Mouse (Mus musculus) MEL (cell line): ENCODE measurements around the gene Arid1b. TPM values are rescaled to one million over a fixed set of nuclear protein-coding genes. Genes with fewer than 3 reads are reported as not detected.

Experiments used
- DNase-seq: peaks from one replicate; pipeline ENCODE4 v3.0.0; 2011; ENCODE audit warnings: low read depth, low spot score
- H3K27ac ChIP-seq: 2 replicates; pipeline ENCODE4 v1.5.1; 2012; ENCODE audit warnings: low read depth, mild to moderate bottlenecking, control low read depth, low read length, moderate library complexity; ENCODE audit not compliant: control insufficient read depth
- H3K27me3 ChIP-seq, 2 experiments: fragments of 150-350 bp in 1 of 2; sonication (generic) in 1 of 2; 2 replicates each; pipeline ENCODE4 v1.6.1; 2012; ENCODE audit warnings: low read length in 2 of 2, mild to moderate bottlenecking in 2 of 2, improper control_type of control experiment in 1 of 2, moderate library complexity in 1 of 2; ENCODE audit not compliant: insufficient read depth in 2 of 2, control insufficient read depth in 1 of 2
- H3K36me3 ChIP-seq, 2 experiments: 2 replicates each; pipeline ENCODE4 v1.6.1; 2012 to 2014; ENCODE audit warnings: low read length in 2 of 2, improper control_type of control experiment in 1 of 2, inconsistent platforms in 1 of 2, mild to moderate bottlenecking in 1 of 2; ENCODE audit not compliant: insufficient read depth in 2 of 2, control insufficient read depth in 1 of 2
- H3K4me1 ChIP-seq, 2 experiments: fragments of 150-350 bp in 1 of 2; sonication (generic) in 1 of 2; 2 replicates each; pipeline ENCODE4 v1.6.1; 2012; ENCODE audit warnings: low read length in 2 of 2, improper control_type of control experiment in 1 of 2, mild to moderate bottlenecking in 1 of 2; ENCODE audit not compliant: insufficient read depth in 2 of 2, control insufficient read depth in 1 of 2
- H3K4me3 ChIP-seq, 2 experiments: fragments of 150-350 bp in 1 of 2; sonication (generic) in 1 of 2; 2 replicates each; pipeline ENCODE4 v1.5.1; 2012; ENCODE audit warnings: low read depth in 2 of 2, low read length in 2 of 2, mild to moderate bottlenecking in 2 of 2, moderate library complexity in 2 of 2, control low read depth in 1 of 2, improper control_type of control experiment in 1 of 2; ENCODE audit not compliant: control insufficient read depth in 1 of 2, insufficient read depth in 1 of 2
- H3K79me2 ChIP-seq: 2 replicates; pipeline ENCODE4 v1.6.1; 2012; ENCODE audit warnings: mild to moderate bottlenecking, low read length, moderate library complexity; ENCODE audit not compliant: control insufficient read depth, poor library complexity, insufficient read depth
- H3K9ac ChIP-seq: 2 replicates; pipeline ENCODE4 v1.6.1; 2012; ENCODE audit warnings: low read depth, mild to moderate bottlenecking, control low read depth, low read length, moderate library complexity; ENCODE audit not compliant: control insufficient read depth, poor library complexity, severe bottlenecking
- H3K9me3 ChIP-seq: fragments of 150-350 bp; sonication (generic); replicated peaks from 2 replicates; pipeline ENCODE4 v1.6.1; 2012; ENCODE audit warnings: mild to moderate bottlenecking, low read length, improper control_type of control experiment, moderate library complexity; ENCODE audit not compliant: insufficient read depth
- CHD1 ChIP-seq: IDR thresholded peaks from 2 replicates; pipeline ENCODE4 v1.6.1; 2012; ENCODE audit warnings: low read depth, mild to moderate bottlenecking, inconsistent platforms, low read length, improper control_type of control experiment
- ETS1 ChIP-seq: IDR thresholded peaks from 2 replicates; pipeline ENCODE4 v1.6.1; 2012; ENCODE audit warnings: low read depth, mild to moderate bottlenecking, inconsistent platforms, low read length, improper control_type of control experiment, moderate library complexity
- JUND ChIP-seq: IDR thresholded peaks from 2 replicates; pipeline ENCODE4 v1.6.1; 2011; ENCODE audit warnings: low read depth, mild to moderate bottlenecking, improper control_type of control experiment, low read length
- KAT2A ChIP-seq: conservative IDR thresholded peaks from 2 replicates; pipeline ENCODE4 v1.6.1; 2012; ENCODE audit warnings: low read depth, low read length, improper control_type of control experiment, inconsistent platforms
- MEF2A ChIP-seq: IDR thresholded peaks from 2 replicates; pipeline ENCODE4 v1.6.1; 2014; ENCODE audit warnings: low read depth, mild to moderate bottlenecking, inconsistent platforms, low read length, improper control_type of control experiment; ENCODE audit not compliant: poor library complexity, insufficient replicate concordance, severe bottlenecking; ENCODE audit errors: extremely low read depth
- MYB ChIP-seq: IDR thresholded peaks from 2 replicates; pipeline ENCODE4 v1.6.1; 2011; ENCODE audit warnings: mild to moderate bottlenecking, low read depth, low read length, improper control_type of control experiment
- MYC ChIP-seq: IDR thresholded peaks from 2 replicates; pipeline ENCODE4 v1.6.1; 2011; ENCODE audit warnings: low read depth, mild to moderate bottlenecking, low read length, improper control_type of control experiment, moderate library complexity
- NRF1 ChIP-seq: IDR thresholded peaks from 2 replicates; pipeline ENCODE4 v1.6.1; 2014; ENCODE audit warnings: low read depth, mild to moderate bottlenecking, inconsistent platforms, low read length, improper control_type of control experiment, moderate library complexity; ENCODE audit not compliant: poor library complexity, insufficient read depth, severe bottlenecking
- POLR2AphosphoS2 ChIP-seq: IDR thresholded peaks from 2 replicates; pipeline ENCODE4 v1.6.1; 2011; ENCODE audit warnings: low read length, improper control_type of control experiment
- POLR2AphosphoS5 ChIP-seq: IDR thresholded peaks from 2 replicates; pipeline ENCODE4 v1.6.1; 2012; ENCODE audit warnings: low read depth, borderline replicate concordance, mild to moderate bottlenecking, inconsistent platforms, low read length, moderate library complexity, mixed read lengths
- RAD21 ChIP-seq: IDR thresholded peaks from 2 replicates; pipeline ENCODE4 v1.6.1; 2011; ENCODE audit warnings: mild to moderate bottlenecking, low read depth, low read length, improper control_type of control experiment
- TAL1 ChIP-seq: IDR thresholded peaks from 2 replicates; pipeline ENCODE4 v1.6.1; 2012; ENCODE audit warnings: mild to moderate bottlenecking, inconsistent platforms, low read length, moderate library complexity, mixed read lengths
- TBP ChIP-seq: IDR thresholded peaks from 2 replicates; pipeline ENCODE4 v1.8.0; 2011; ENCODE audit warnings: low read depth, low read length, improper control_type of control experiment
- TCF12 ChIP-seq: IDR thresholded peaks from 2 replicates; pipeline ENCODE4 v1.6.1; 2014; ENCODE audit warnings: low read depth, mild to moderate bottlenecking, inconsistent platforms, low read length, improper control_type of control experiment, moderate library complexity
- UBTF ChIP-seq: IDR thresholded peaks from 2 replicates; pipeline ENCODE4 v1.6.1; 2012; ENCODE audit warnings: low read depth, mild to moderate bottlenecking, inconsistent platforms, low read length, improper control_type of control experiment, moderate library complexity, borderline replicate concordance; ENCODE audit not compliant: insufficient read depth
- USF1 ChIP-seq: IDR thresholded peaks from 2 replicates; pipeline ENCODE4 v1.6.1; 2014; ENCODE audit warnings: low read depth, mild to moderate bottlenecking, inconsistent platforms, low read length, improper control_type of control experiment, moderate library complexity
- ZC3H11A ChIP-seq: IDR thresholded peaks from 2 replicates; pipeline ENCODE4 v1.6.1; 2012; ENCODE audit warnings: low read depth, mild to moderate bottlenecking, inconsistent platforms, low read length, improper control_type of control experiment
- ZNF384 ChIP-seq: IDR thresholded peaks from 2 replicates; pipeline ENCODE4 v1.6.1; 2012; ENCODE audit warnings: low read depth, mild to moderate bottlenecking, inconsistent platforms, low read length, improper control_type of control experiment
- polyA plus RNA-seq, 2 experiments: library from polyadenylated mRNA; stranded (reverse) in 1 of 2; unstranded in 1 of 2; fragments of >175 nt in 1 of 2; fragments of >200 nt in 1 of 2; gene quantifications; 2 replicates each; pipeline versions ENCODE4 v1.2.1 to v1.2.4; 2012; ENCODE audit warnings: low replicate concordance in 2 of 2, low read depth in 1 of 2; ENCODE audit not compliant: insufficient read length in 2 of 2, insufficient read depth in 1 of 2, missing spikeins in 1 of 2
- total RNA-seq: library from RNA; depleted of rRNA; stranded (reverse); fragments of 300-350 nt; gene quantifications from 2 replicates; pipeline ENCODE4 v1.2.3, GENCODE M21; 2012

Arid1b gene
- total and polyA plus RNA-seq, 3 experiments = 13.4 to 17.4 TPM; not detected in 1

GRCm38 (mm10) chr17:5322594-5322993 lies 328.5 kb downstream of the Arid1b start:
- Histone ChIP-seq H3K36me3 (peaks cover 5 to 12% of the 10 kb centered on the region in 2 experiments), H3K9ac (no peak overlapping the region), H3K27ac (no peak overlapping the region), H3K79me2 (no peaks in the 10 kb centered on the region), H3K4me1 (peaks cover 6% of the 10 kb centered on the region in 2 experiments), H3K27me3 (no peaks in the 10 kb centered on the region), H3K4me3 (no peak overlapping the region), H3K9me3 (no peaks in the 10 kb centered on the region)
- DNase-seq = no peak
- TF ChIP-seq MYB (no peak), TAL1 (no peak), JUND (no peak), UBTF (no peak), RAD21 (no peak), ZNF384 (no peak), KAT2A (no peak), CHD1 (no peak), ZC3H11A (no peak), TCF12 (no peak), MEF2A (no peak), USF1 (no peak), POLR2AphosphoS5 (no peak), ETS1 (no peak), TBP (no peak), MYC (no peak), NRF1 (no peak), POLR2AphosphoS2 (no peak)

GRCm38 (mm10) chr17:5323746-5324145 lies 329.6 kb downstream of the Arid1b start:
- Histone ChIP-seq H3K27ac (no peak overlapping the region), H3K4me1 (peaks cover 16% of the 10 kb centered on the region in 2 experiments)

More at GRCm38 (mm10) chr17:5323746-5324145, 329.6 kb downstream of the Arid1b start:
- DNase-seq = no peak
- H3K27me3 ChIP-seq = no peaks in the 10 kb centered on the region
- H3K4me3 ChIP-seq = no peak overlapping the region
- H3K9me3 ChIP-seq = no peaks in the 10 kb centered on the region
- H3K36me3 ChIP-seq = peaks cover 8 to 23% of the 10 kb centered on the region in 2 experiments
- no peak overlapping the region for H3K9ac ChIP-seq
- no peaks in the 10 kb centered on the region for H3K79me2 ChIP-seq
- TF ChIP-seq JUND = no peak
- TF ChIP-seq UBTF = no peak
- no peak for TF ChIP-seq POLR2AphosphoS5
- no peak for TF ChIP-seq ETS1
- no peak for TF ChIP-seq MYB
